Mouse (Mus musculus) Muller cell, postnatal 12 days (primary cell): ENCODE measurements around the gene Rabgap1.

Experiments
- DNase-seq: peaks from one replicate; pipeline ENCODE4 v3.0.0-alpha.2; 2015; ENCODE audit errors: inconsistent ontology term

Rabgap1 gene

GRCm38 (mm10) chr2:37511134-37511901 lies 68.2 kb downstream of the Rabgap1 start:
- no peak for DNase-seq

GRCm38 (mm10) chr2:37516030-37516710 lies 73.1 kb downstream of the Rabgap1 start, which contains the start of gene Gpr21:
Gene Gpr21, plus strand, starts transcription at chr2:37516332.
- no peak for DNase-seq

GRCm38 (mm10) chr2:37516922-37517462 lies 73.9 kb downstream of the Rabgap1 start:
- DNase-seq: peak; percentile 11

DNA sequence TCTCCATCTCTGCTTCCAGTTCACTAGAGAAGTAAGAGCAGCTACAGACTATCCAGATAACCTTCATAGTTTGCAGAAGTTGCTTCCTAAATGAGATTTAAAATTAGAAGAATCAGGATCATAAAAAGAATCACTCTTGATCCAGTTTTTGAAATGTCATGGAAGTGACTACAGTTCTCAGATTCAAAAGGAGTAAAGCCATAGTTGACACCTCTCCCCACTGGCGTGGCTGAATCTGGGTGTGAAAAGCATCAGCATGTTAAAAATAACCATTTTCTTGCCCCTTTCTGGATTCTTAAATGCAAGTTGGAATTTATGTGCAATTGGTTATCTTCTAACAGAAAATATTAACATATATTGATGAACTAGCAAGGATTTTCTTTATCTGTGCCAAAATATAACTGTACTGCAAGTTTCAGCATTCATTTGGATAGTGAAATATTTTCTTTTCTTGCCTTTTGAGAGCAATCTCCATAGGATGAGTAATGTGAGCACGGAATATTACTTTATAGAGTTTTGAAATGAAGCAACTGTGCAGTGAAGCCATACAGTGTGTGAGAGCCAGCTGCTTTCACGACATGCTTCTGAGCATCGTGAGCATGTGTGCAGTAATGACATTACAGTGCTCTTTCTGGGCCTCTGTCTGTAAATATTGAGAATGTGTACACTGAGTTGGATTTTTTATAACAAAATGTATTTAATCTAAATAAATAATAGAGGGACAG lies 75.6 kb downstream of the Rabgap1 start:
- DNase-seq: no peak

DNA sequence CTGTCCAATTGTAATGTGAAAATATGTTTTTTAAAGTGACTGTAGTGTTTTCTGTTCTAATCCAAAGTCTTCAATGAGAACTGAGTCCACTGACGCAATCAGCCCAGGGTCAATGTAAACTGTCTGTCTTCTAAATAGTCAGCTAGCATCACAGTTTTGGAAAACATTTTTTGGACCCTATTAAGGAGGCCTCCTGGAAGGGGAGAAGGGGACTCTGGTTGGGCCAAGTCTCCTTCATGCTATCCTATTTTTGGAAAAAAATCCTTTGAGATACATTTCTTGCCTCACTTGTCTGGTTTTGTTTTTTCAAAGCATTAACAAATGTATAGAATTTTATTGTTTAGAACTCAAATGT lies 76.2 kb downstream of the Rabgap1 start:
- no peak for DNase-seq

DNA sequence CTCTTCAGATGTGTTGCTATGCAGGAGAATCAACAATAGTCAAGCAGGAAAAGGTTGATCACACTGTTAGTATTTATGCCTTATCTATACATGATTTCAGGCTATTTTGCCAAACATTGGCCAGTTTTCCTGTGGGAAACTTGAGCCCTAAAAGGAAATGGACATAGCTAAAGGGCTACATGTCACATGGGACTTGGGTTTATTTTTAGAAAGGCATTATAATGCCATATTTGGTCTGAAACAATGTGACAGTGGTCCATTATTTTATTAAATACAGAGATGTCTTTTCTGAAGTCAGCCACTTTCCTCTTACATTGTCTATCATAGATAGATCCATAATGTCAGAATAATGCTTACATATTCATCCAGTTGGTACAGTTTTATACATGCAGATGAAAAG lies 84.5 kb downstream of the Rabgap1 start:
- DNase-seq: no peak

- DNase-seq: no peak
Observed at GRCm38 (mm10) chr2:37529397-37529796, 86.3 kb downstream of the Rabgap1 start.

GRCm38 (mm10) chr2:37530766-37531165 lies 87.7 kb downstream of the Rabgap1 start:
- no peak for DNase-seq

DNA sequence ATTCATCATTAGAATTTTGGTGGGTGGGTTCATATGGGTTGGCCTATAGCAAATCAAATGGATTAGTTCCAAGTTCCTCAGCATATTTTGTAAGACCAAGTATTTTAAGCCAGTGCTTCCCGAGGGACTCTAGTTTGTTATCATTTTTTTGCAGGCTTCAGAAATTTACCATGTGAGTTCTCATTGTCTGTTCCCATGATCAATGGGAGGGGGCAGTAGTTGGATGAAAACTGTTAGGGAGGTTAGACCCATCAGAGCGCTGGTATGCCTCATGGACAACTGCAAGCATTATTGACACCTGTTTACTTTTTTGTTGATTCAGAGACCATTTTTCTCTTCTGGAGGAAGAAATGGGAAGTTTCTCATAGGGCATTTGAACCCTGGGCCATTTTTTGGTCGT lies 88.6 kb downstream of the Rabgap1 start:
- no peak for DNase-seq

DNA sequence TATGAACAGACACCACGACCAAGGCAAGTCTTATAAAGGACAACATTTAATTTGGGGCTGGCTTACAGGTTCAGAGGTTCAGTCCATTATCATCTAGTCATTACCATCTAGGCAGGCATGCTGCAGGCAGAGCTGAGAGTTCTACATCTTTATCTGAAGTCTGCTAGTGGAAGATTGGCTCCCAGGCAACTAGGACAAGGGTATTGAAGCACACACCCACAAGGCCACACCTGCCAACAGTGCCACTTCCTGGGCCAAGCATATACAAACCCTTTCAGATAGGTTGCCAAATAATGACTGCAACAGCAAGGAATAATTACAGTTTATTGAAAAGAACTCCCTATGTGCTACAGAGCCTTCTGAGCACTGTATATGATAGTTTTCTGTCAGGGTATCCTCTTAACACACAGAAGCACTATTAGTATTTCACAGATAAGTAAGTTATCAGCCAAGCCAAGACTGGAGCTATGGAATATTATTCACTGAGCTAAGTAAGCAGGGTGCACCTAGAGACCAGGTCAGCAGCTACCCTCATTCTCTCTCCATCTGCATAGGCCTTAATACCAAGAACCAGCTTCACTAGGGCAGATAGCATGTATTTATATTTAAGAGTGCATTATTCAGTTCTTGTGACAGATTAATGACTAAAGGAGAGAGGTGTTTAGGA lies 106.4 kb downstream of the Rabgap1 start:
- DNase-seq: no peak

- DNase-seq: no peak
Observed at GRCm38 (mm10) chr2:37556366-37556765, 113.3 kb downstream of the Rabgap1 start.

GRCm38 (mm10) chr2:37565579-37565978 lies 122.5 kb downstream of the Rabgap1 start:
- DNase-seq: no peak

DNA sequence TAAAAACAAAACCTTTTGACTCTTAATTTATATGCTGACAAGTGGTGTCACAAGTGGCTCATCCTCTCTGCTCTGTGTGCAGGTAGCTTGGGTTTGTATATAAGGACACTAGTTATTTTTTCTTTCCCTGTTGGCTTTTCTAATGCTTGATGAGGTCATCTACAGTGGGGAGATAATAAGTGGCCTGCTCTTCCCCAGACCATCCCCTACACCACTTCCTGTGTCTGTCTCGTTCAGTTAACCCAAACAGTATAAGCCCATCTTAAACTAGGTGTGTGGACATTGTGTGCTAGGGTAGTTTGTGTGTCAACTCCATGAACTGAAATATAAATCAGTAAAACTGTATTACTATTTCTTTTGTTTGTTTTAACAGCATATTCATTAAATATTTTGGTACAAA lies 123.0 kb downstream of the Rabgap1 start:
- DNase-seq: no peak

DNA sequence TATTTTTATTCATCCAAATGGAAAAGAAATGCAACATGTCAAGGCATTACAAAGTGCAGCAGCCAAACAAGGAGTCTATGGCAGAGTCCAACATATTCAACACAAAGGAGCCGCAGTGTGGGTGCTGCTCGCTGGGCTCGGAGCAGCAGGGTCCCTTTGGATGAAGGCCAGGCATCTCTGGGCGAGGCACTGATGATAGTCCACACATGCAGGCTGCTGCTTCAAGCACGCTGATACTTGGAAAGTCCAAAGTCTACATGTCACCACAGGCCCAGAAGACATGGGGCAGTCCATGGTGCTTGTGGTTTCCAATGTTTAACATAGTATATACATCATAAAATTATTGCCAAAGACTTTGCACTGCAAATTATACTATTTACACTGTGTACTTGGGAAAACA lies 126.8 kb downstream of the Rabgap1 start:
- peak; percentile 52 for DNase-seq

DNA sequence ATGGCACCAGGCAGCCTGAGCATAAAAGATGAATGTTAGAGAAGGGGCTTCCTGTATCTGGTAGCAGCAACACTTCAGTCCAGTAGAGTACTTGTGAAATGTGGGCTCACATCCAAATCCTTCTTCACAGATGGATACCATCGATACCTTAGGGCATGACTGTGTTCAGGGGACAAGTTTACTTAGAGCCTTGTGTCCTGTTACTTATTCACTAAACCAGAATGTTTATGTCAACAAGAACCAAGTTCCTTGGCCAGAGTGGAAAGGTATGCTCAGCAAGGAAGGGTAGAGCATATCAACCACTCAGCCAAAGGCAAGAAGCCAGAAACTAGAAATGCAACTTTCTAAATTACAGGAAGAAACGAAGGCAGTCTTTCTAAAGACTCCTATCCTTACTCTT lies 127.6 kb downstream of the Rabgap1 start:
- no peak for DNase-seq

DNA sequence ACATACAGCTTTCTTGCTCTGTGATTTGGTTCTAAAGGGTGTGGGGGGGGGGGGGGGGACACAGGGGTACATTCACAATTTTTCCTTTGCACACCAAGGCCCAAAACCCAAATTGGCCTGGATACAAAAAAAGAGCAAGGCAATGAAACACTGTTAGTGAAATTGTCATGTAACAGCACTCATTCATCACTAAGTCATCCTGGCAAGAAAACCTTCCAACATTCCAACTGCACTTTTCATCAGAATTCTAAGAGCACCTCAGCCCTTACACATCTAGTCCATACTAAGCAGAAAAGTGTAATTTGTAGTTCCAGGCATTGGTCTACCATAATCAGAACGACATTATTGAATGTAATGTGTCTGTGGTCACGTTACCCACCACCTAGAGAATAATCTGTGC lies 129.1 kb downstream of the Rabgap1 start:
- DNase-seq: peak; percentile 31

DNA sequence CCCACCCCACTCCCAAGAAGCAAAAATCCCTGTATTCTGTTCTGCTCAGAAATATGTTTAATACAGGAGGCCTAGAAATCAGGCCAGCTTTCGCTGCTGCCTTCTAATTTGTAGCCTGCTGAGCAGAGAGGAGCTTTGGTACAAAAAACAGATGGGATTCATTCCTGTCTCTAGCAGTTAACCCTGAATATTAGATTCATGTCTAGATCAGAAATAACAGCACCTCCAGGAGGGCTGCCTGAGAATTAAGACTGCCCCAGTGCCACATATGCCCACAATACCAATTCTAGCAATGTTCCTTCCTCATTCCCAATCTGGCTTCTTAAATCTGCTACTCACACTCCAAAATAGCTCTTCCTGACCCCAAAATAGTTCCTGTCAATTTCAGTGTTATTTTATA lies 133.6 kb downstream of the Rabgap1 start:
- DNase-seq: no peak

DNA sequence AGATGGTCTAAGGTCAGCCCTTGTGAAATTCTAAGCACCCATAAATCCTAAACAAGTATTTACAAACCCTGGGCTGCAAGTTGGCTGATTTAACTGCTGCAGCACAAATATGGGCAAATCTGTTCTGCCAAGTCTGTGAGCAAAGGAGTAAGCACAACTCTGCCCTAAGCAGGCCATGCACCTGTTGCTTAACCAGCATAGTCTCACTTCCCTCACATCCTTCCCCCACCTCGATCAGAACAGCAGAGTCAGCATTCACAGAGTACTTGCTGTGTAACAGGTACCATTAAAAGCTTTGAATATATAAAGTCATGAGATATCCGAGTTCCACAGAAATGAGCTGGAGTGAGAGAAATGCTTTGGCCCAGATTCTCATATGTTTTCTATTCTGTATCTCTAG lies 135.1 kb downstream of the Rabgap1 start:
- no peak for DNase-seq

DNA sequence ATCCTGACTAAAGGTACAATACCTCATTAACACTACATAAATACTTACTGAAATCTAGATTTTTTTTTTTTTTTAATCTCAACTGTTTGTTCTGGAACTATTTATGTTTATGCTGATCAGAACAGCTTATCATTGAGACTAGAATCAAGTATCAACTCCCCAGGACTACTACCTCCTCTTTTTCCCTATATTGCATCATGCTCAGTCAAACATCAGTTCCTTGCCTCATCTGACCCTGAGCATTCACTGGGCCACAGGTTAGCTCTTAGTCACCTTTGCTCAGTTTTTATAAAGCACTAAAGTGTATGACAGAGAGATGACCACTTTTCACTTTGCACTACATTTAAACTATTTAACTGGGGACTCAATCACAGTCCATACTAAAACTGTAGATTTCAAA lies 144.8 kb downstream of the Rabgap1 start:
- DNase-seq: no peak
